Mouse (Mus musculus) left cerebral cortex, adult 2 months (tissue): ENCODE data around the gene Ermard. TPM values are rescaled to one million over a fixed set of nuclear protein-coding genes. Genes with fewer than 3 reads are reported as not detected.
"Not testable (repeated sequence)": the region's sequence is repeated elsewhere in the genome, so short reads cannot be mapped to it uniquely, and the experiment has no call there.

Experiments
- DNase-seq, 2 experiments: peaks; one replicate each; pipeline ENCODE4 v3.0.0; 2021 to 2022; ENCODE audit warnings: low spot score in 2 of 2, mixed read lengths in 1 of 2; ENCODE audit errors: extremely low spot score in 1 of 2
- H3K27ac ChIP-seq: fragments of 200-600 bp; 2 replicates; pipeline ENCODE4 v1.8.1; 2022
- H3K4me3 ChIP-seq: fragments of 200-600 bp; 2 replicates; pipeline ENCODE4 v1.8.1; 2022
- intact Hi-C: fragments of 180-260 bp; cut with DNase I; formaldehyde crosslinking; loops from one replicate; pipeline ENCODE4 v1.15.1; 2025
- long read RNA-seq, 2 experiments: library from polyadenylated mRNA; stranded (forward); transcript quantifications; one replicate each; pipeline ENCODE4 v2.0.0; 2021; ENCODE audit warnings: borderline mapping rate in 2 of 2
- total RNA-seq, 2 experiments: library from RNA; stranded (reverse); gene quantifications; 2 replicates each; pipeline ENCODE4 v1.2.3; 2021

Gene Ermard
- 10 to 100 TPM; 49.9 to 52.6 TPM for total RNA-seq
- long read RNA-seq, experiment 1, partial matches to known transcripts, result 0 of 13 reads
- long read RNA-seq, experiment 1, other reads (novel, unspliced or antisense), result 12 of 13 reads
- long read RNA-seq, experiment 2, partial matches to known transcripts, result 2 of 10 reads
- long read RNA-seq, experiment 2, other reads (novel, unspliced or antisense), result 6 of 10 reads

DNA sequence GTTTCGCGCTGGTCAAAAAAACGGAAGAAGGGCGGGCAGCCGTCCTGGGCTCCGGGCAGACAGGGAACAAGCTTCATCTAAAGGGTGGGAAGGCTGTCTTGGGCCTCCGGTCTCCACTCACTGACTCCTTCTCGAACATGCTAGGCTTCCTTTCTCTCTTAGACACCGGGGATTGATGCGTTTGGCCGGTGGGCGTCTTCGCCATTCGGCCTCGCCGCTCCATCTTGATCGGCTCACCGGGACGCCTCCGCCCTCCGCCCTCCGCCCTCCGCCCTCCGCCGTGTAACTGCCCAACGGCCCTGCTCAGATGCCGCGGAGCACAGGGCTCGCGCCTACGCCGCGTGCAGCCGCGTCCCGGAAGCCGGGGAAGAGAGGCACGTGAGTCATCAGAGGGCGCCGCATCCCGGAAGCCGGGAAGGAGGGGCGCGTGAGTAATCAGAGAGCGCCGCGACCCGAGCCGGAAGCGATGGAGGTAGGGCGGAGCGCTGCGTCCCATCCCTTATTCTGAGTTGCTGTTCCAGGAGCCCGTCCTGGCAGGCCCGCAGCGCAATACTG is at the start of gene Ermard, which contains the start of the genes Tcte3 and Gm3448:
Gene Ermard, plus strand, starts transcription at position 34 of the 555 bp plus-strand sequence.
Gene Tcte3, minus strand, starts transcription at position 314 of the 555 bp plus-strand sequence.
Gene Gm3448, minus strand, starts transcription at position 363 of the 555 bp plus-strand sequence.
- H3K4me3 ChIP-seq, result peak within 1 kb of the TSS; percentile 26; the same call in 1 of the 2 replicates
- DNase-seq, result peak; percentile 14 to 39
- intact Hi-C loops, H3K27ac ChIP-seq: not testable (repeated sequence)

DNA sequence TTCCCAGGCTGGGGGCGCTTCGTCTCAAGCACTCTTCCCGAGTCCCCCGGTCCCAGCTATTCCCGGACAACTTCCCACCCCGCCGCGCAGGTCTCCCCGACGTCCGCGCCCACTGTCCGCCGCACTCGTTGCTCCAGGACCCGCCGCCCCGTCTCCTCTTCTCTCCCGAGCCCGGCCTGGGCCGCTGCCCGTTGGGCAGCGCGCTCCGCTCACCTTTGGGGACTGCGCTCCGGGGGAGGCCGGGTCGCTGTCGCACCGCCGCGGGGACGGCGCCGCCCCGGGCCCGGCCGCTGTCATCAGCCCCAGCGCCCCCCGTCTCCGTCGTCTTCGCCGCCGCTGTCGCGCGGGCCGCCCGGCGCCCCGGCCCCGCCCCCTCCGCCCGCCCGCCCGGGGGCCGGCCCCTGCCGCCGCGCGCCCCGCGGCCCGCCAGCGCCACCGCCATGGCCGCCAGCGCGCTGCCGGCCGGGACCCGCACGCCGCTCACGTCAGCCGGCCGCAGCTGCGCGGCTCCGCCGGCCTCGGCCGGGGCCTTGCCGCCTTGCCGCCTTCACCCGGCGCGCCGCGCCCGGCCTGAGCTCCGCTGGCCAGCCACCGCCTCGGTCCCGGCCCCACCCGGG is 48.4 kb upstream of the Ermard start:
- H3K27ac ChIP-seq, H3K4me3 ChIP-seq, DNase-seq, intact Hi-C loops: not testable (repeated sequence)

DNA sequence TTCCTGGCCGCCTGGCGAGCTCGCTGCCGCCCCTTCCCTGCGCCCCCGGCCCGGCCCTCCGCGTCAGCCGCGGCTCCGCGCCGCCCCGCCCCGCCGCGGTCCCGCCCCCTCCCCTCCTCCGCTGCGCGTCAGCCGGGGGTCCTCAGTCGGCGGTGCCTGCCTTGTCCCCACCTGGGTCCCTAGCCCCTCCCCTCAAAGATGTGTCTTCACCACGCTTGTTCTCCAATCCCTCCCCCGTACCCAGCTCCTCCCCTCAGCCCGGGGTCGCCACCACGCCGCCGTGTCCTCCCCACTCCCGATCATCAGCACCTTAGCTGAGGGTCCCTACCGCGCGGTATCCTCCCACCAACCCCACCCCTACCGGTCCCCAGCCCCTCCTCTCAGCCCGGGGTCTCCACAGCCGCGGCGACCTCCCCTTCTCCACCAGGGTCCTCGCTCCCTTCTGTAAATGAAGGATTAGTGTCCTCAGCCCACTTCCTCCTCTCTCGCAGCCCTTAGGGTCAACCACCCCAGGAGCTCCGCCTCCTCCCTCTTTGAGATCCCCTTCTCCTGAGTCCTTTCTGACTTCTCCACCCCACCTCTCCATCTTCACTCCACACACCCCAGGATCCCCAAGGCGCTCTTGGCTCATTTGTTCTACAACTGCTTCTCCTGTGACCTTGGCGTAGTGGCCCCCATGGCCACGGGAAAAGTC is 47.7 kb upstream of the Ermard start:
- DNase-seq, H3K4me3 ChIP-seq, intact Hi-C loops, H3K27ac ChIP-seq: not testable (repeated sequence)

- intact Hi-C loops, DNase-seq, H3K27ac ChIP-seq, H3K4me3 ChIP-seq: not testable (repeated sequence)
These were observed 46.9 kb upstream of the Ermard start for GRCm38 (mm10) chr17:14994140-14994539.

DNA sequence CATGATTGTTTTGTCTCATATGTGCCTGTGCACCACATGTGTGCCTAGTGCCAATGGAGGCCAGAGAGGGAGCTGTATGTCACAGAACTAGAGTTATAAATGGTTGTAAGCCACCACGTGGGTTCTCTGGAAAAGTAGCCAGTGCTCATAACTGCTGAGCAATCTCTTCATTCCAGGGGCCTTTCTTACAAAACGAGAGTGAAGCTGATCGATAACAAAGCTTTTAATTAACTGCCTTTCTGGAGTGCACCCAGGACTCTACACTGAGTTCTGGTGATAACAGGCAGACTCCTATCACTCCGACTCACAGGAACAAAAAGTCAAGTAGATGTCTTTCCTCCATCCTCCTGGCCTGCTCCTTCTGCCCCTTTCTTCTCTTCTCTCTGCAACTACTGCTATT is 41.0 kb upstream of the Ermard start:
- intact Hi-C loops, H3K27ac ChIP-seq, H3K4me3 ChIP-seq, DNase-seq: not testable (repeated sequence)

GRCm38 (mm10) chr17:15009088-15009487 is 31.9 kb upstream of the Ermard start:
- H3K27ac ChIP-seq, intact Hi-C loops, H3K4me3 ChIP-seq, DNase-seq: not testable (repeated sequence)

GRCm38 (mm10) chr17:15009706-15010413 is 31.1 kb upstream of the Ermard start, which contains the start of gene Gm3435:
Gene Gm3435, plus strand, starts transcription at chr17:15010176.
- intact Hi-C loops, H3K27ac ChIP-seq, DNase-seq, H3K4me3 ChIP-seq: not testable (repeated sequence)

DNA sequence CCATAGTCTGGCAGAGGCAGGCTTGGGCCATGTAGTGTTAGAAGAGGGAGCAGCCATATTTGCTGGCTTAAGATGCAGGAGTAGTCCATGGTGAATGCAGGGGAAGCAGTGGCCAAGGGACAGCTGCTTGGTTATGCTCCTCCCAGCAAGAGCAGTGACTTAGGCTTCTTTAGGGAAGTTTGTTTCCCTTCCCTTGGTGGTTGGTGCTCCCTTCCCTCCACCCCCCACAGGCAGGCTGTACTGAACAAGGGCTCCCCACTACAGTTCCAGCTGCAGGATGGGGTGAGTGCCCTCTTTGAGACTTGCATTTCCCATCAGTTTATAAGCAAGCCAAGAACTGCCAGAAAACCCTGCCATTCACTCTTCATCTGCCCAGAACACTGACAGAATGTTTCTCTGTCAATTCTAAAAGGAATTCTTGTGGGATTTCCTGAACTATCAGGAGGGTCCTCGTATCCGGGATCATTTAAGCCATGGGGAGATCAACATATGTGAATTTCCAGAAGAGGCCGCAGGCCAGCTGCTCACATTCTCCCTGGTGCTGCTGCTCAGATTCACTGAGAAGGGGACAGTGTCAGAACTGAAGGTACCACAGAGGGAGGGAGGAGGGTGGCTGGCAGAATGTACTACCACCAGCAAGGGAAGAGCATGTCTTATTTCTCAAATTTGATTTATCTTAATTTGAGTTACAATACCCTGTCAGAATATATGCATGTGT is 19.3 kb upstream of the Ermard start:
- H3K27ac ChIP-seq, intact Hi-C loops, H3K4me3 ChIP-seq: not testable (repeated sequence)
- peak; percentile 12 to 18 for DNase-seq

DNA sequence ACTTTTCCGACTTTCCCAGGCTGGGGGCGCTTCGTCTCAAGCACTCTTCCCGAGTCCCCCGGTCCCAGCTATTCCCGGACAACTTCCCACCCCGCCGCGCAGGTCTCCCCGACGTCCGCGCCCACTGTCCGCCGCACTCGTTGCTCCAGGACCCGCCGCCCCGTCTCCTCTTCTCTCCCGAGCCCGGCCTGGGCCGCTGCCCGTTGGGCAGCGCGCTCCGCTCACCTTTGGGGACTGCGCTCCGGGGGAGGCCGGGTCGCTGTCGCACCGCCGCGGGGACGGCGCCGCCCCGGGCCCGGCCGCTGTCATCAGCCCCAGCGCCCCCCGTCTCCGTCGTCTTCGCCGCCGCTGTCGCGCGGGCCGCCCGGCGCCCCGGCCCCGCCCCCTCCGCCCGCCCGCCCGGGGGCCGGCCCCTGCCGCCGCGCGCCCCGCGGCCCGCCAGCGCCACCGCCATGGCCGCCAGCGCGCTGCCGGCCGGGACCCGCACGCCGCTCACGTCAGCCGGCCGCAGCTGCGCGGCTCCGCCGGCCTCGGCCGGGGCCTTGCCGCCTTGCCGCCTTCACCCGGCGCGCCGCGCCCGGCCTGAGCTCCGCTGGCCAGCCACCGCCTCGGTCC is 17.0 kb upstream of the Ermard start:
- H3K27ac ChIP-seq, DNase-seq, H3K4me3 ChIP-seq, intact Hi-C loops: not testable (repeated sequence)

GRCm38 (mm10) chr17:15024502-15025193 is 16.4 kb upstream of the Ermard start:
- intact Hi-C loops, H3K4me3 ChIP-seq, DNase-seq, H3K27ac ChIP-seq: not testable (repeated sequence)

- H3K4me3 ChIP-seq, intact Hi-C loops, DNase-seq, H3K27ac ChIP-seq: not testable (repeated sequence)
These were observed 15.5 kb upstream of the Ermard start for GRCm38 (mm10) chr17:15025513-15025912.

- H3K27ac ChIP-seq, H3K4me3 ChIP-seq, intact Hi-C loops, DNase-seq: not testable (repeated sequence)
These were observed 9.6 kb upstream of the Ermard start for GRCm38 (mm10) chr17:15031414-15031813.

DNA sequence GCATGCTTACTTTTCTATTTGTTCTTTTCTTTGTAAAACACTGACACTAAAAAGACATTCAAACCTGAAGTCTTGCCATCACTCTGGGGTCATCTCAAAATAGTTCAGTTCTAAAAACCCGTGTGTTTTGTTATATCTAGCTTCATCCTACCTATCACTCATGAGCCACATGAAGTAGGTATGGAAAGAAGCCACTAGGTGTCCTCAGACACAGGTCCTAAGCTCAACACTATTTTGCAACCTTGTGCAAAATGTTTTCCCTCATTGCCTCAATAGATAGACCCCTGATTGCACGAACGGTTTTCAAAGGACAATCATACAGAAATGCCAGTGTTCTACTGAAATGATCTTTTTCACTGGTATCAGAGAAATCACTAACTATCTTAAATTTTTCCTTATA is 553 bp upstream of the Ermard start:
- intact Hi-C loops, H3K27ac ChIP-seq, DNase-seq, H3K4me3 ChIP-seq: not testable (repeated sequence)

DNA sequence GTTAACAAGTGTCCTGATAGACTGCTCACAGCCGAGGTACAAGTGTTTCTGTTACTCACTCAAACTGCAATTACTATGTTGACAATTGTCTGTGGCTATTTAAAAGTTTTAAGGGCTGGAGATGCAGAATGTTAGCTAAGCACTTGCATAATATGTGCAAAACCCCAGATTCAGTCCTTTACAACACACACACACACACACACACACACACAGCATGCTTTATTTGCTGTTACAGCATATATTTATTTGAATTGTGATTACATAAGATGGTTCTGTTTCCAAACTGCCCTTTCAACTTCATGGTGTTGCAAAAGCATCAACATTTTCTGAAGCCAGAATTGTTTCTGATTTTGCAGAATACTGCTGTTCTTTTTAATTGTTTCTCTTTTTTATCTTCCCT is 9.3 kb downstream of the Ermard start:
- H3K27ac ChIP-seq, DNase-seq, intact Hi-C loops, H3K4me3 ChIP-seq: not testable (repeated sequence)

DNA sequence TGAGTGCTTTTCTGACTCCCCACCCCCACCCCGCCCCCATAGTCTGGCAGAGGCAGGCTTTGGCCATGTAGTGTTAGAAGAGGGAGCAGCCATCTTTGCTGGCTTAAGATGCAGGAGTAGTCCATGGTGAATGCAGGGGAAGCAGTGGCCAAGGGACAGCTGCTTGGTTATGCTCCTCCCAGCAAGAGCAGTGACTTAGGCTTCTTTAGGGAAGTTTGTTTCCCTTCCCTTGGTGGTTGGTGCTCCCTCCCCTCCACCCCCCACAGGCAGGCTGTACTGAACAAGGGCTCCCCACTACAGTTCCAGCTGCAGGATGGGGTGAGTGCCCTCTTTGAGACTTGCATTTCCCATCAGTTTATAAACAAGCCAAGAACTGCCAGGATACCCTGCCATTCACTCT is 11.8 kb downstream of the Ermard start:
- H3K4me3 ChIP-seq, intact Hi-C loops, DNase-seq, H3K27ac ChIP-seq: not testable (repeated sequence)
